Mouse (Mus musculus) midbrain, embryonic 14.5 days (tissue): ENCODE results near the gene Cd7. TPM values are rescaled to one million over a fixed set of nuclear protein-coding genes. Genes with fewer than 3 reads are reported as not detected.
"Not testable (repeated sequence)": the region's sequence is repeated elsewhere in the genome, so short reads cannot be mapped to it uniquely, and the experiment has no call there.

Experiments
- ATAC-seq: fragments of 200-750 bp; cut with Nextera tagmentation; 2 replicates; pipeline ENCODE4 v1.8.0; 2017; ENCODE audit warnings: moderate number of reproducible peaks, moderate library complexity; ENCODE audit not compliant: low FRiP score, low TSS enrichment
- DNase-seq: peaks from one replicate; pipeline ENCODE4 v3.0.0-alpha.2; 2015
- H3K27ac ChIP-seq: fragments of 300-500 bp; sonication (generic); replicated peaks from 2 replicates; pipeline ENCODE4 v1.5.1; 2014; ENCODE audit warnings: mild to moderate bottlenecking, low read depth, low read length, moderate library complexity
- H3K27me3 ChIP-seq: fragments of 300-500 bp; sonication (generic); 2 replicates; pipeline ENCODE4 v1.6.1; 2014; ENCODE audit warnings: low read length, control low read depth, mixed read lengths; ENCODE audit not compliant: control insufficient read depth, insufficient read depth
- H3K36me3 ChIP-seq: fragments of 300-500 bp; sonication (generic); 2 replicates; pipeline ENCODE4 v1.6.1; 2014; ENCODE audit warnings: low read length, control low read depth; ENCODE audit not compliant: control insufficient read depth, insufficient read depth
- H3K4me1 ChIP-seq: fragments of 300-500 bp; sonication (generic); 2 replicates; pipeline ENCODE4 v1.6.1; 2014; ENCODE audit warnings: mild to moderate bottlenecking, antibody characterized with exemption, low read length, control low read depth; ENCODE audit not compliant: control insufficient read depth, insufficient read depth
- H3K4me2 ChIP-seq: fragments of 300-500 bp; sonication (generic); 2 replicates; pipeline ENCODE4 v1.6.1; 2014; ENCODE audit warnings: mild to moderate bottlenecking, low read length, moderate library complexity
- H3K4me3 ChIP-seq: fragments of 300-500 bp; sonication (generic); replicated peaks from 2 replicates; pipeline ENCODE4 v1.5.1; 2014; ENCODE audit warnings: low read depth, low read length
- H3K9ac ChIP-seq: fragments of 300-500 bp; sonication (generic); replicated peaks from 2 replicates; pipeline ENCODE4 v1.6.1; 2014; ENCODE audit warnings: mild to moderate bottlenecking, low read length, moderate library complexity
- H3K9me3 ChIP-seq: fragments of 300-500 bp; sonication (generic); 2 replicates; pipeline ENCODE4 v1.6.1; 2016; ENCODE audit warnings: low read length, control low read depth, mixed read lengths; ENCODE audit not compliant: control insufficient read depth
- WGBS: fragments of 180-500 bp; shearing (Covaris S2); extraction: QIAGEN DNeasy Blood & Tissue Kit; methylation state at CpG from one replicate; pipeline ENCODE4 v1.1.7; 2014; 5-methylcytosine and 5-hydroxymethylcytosine counted together
- polyA plus RNA-seq: library from polyadenylated mRNA; unstranded; fragments of >200 nt; fragmentation: Nextera tagmentation; extraction: Ambion mirVana; gene quantifications from 2 replicates; pipeline ENCODE4 v1.2.1, GENCODE M21; 2014

Gene Cd7
- polyA plus RNA-seq, 1 experiment from 2014 or later: not detected

GRCm38 (mm10) chr11:121056536-121057236 lies 17.5 kb upstream of the Cd7 start:
- Histone ChIP-seq H3K4me3 (no peak overlapping the region), H3K36me3 (no peaks in the 10 kb centered on the region), H3K4me2 (no peak overlapping the region), H3K4me1 (no peaks in the 10 kb centered on the region), H3K27ac (no peak overlapping the region), H3K27me3 (no peaks in the 10 kb centered on the region), H3K9me3 (no peaks in the 10 kb centered on the region), H3K9ac (no peak overlapping the region)
- DNase-seq (no peak), ATAC-seq (no peak)
- WGBS: 83% methylated on average over 7 of the region's 7 CpGs

GRCm38 (mm10) chr11:121053536-121053935 lies 14.3 kb upstream of the Cd7 start:
- Histone ChIP-seq H3K4me1 (no peaks in the 10 kb centered on the region), H3K4me3 (no peak overlapping the region), H3K4me2 (no peak overlapping the region), H3K9me3 (no peaks in the 10 kb centered on the region), H3K27me3 (no peaks in the 10 kb centered on the region), H3K36me3 (no peaks in the 10 kb centered on the region), H3K27ac (no peak overlapping the region), H3K9ac (no peak overlapping the region)
- no peak for ATAC-seq
- peak; percentile 89 for DNase-seq
- 14% methylated on average over 8 of the region's 8 CpGs for WGBS

- 77% methylated on average over 4 of the region's 4 CpGs for WGBS
- Histone ChIP-seq H3K9me3 (no peaks in the 10 kb centered on the region), H3K4me1 (no peaks in the 10 kb centered on the region), H3K9ac (no peak overlapping the region), H3K27me3 (no peaks in the 10 kb centered on the region), H3K27ac (no peak overlapping the region), H3K4me2 (no peak overlapping the region), H3K4me3 (no peak overlapping the region), H3K36me3 (no peaks in the 10 kb centered on the region)
- DNase-seq (no peak), ATAC-seq (no peak)
Observed at GRCm38 (mm10) chr11:121052387-121052786, 13.2 kb upstream of the Cd7 start.

- no peak overlapping the region for H3K4me3 ChIP-seq
- ATAC-seq: no peak
- DNase-seq: no peak
- H3K27ac ChIP-seq: no peak overlapping the region
- H3K36me3 ChIP-seq: no peaks in the 10 kb centered on the region
- no peaks in the 10 kb centered on the region for H3K4me1 ChIP-seq
- no peaks in the 10 kb centered on the region for H3K9me3 ChIP-seq
- H3K4me2 ChIP-seq: no peak overlapping the region
- WGBS: 58% methylated on average over 1 of the region's 1 CpGs
- no peaks in the 10 kb centered on the region for H3K27me3 ChIP-seq
- H3K9ac ChIP-seq: no peak overlapping the region
Observed at GRCm38 (mm10) chr11:121051793-121052192, 12.6 kb upstream of the Cd7 start.

- H3K4me3 ChIP-seq: no peak overlapping the region
- H3K36me3 ChIP-seq: no peaks in the 10 kb centered on the region
- H3K4me2 ChIP-seq: no peak overlapping the region
- no peaks in the 10 kb centered on the region for H3K9me3 ChIP-seq
- no peak overlapping the region for H3K27ac ChIP-seq
- no peaks in the 10 kb centered on the region for H3K27me3 ChIP-seq
- no peak overlapping the region for H3K9ac ChIP-seq
- no peaks in the 10 kb centered on the region for H3K4me1 ChIP-seq
- ATAC-seq (no peak), DNase-seq (no peak)
- WGBS: 71% methylated on average over 1 of the region's 1 CpGs
Observed at GRCm38 (mm10) chr11:121049840-121050239, 10.6 kb upstream of the Cd7 start.

GRCm38 (mm10) chr11:121047826-121048399 lies 8.7 kb upstream of the Cd7 start:
- H3K27ac ChIP-seq: no peak overlapping the region
- H3K9me3 ChIP-seq: no peaks in the 10 kb centered on the region
- no peaks in the 10 kb centered on the region for H3K4me1 ChIP-seq
- 83% methylated on average over 2 of the region's 2 CpGs for WGBS
- no peak overlapping the region for H3K4me2 ChIP-seq
- ATAC-seq (no peak), DNase-seq (peak; percentile 66)
- no peak overlapping the region for H3K4me3 ChIP-seq
- H3K9ac ChIP-seq: no peak overlapping the region
- no peaks in the 10 kb centered on the region for H3K36me3 ChIP-seq
- no peaks in the 10 kb centered on the region for H3K27me3 ChIP-seq

- DNase-seq (no peak), ATAC-seq (no peak)
- Histone ChIP-seq H3K27ac (no peak overlapping the region), H3K36me3 (no peaks in the 10 kb centered on the region), H3K4me2 (no peak overlapping the region), H3K4me1 (no peaks in the 10 kb centered on the region), H3K9me3 (no peaks in the 10 kb centered on the region), H3K9ac (no peak overlapping the region), H3K4me3 (no peak overlapping the region), H3K27me3 (no peaks in the 10 kb centered on the region)
- WGBS: 35% methylated on average over 1 of the region's 1 CpGs
Observed at GRCm38 (mm10) chr11:121045286-121045685, 6.1 kb upstream of the Cd7 start.

GRCm38 (mm10) chr11:121043025-121043424 lies 3.8 kb upstream of the Cd7 start:
- not testable (repeated sequence) for DNase-seq, H3K9me3 ChIP-seq, ATAC-seq, H3K27me3 ChIP-seq, H3K36me3 ChIP-seq, H3K4me2 ChIP-seq, H3K4me3 ChIP-seq, H3K27ac ChIP-seq, H3K9ac ChIP-seq, H3K4me1 ChIP-seq
- 57% methylated on average over 1 of the region's 1 CpGs for WGBS

- H3K9ac ChIP-seq: no peak overlapping the region
- WGBS: 74% methylated on average over 4 of the region's 4 CpGs
Observed at GRCm38 (mm10) chr11:121042480-121042879, 3.3 kb upstream of the Cd7 start.

More at GRCm38 (mm10) chr11:121042480-121042879, 3.3 kb upstream of the Cd7 start:
- H3K27me3 ChIP-seq: no peaks in the 10 kb centered on the region
- H3K4me3 ChIP-seq: no peak overlapping the region
- no peaks in the 10 kb centered on the region for H3K9me3 ChIP-seq
- no peaks in the 10 kb centered on the region for H3K4me1 ChIP-seq
- H3K4me2 ChIP-seq: no peak overlapping the region
- no peaks in the 10 kb centered on the region for H3K36me3 ChIP-seq
- no peak for ATAC-seq
- DNase-seq: no peak
- no peak overlapping the region for H3K27ac ChIP-seq
